Mouse (Mus musculus): ENCODE data around the gene Tmem121b.

DNA sequence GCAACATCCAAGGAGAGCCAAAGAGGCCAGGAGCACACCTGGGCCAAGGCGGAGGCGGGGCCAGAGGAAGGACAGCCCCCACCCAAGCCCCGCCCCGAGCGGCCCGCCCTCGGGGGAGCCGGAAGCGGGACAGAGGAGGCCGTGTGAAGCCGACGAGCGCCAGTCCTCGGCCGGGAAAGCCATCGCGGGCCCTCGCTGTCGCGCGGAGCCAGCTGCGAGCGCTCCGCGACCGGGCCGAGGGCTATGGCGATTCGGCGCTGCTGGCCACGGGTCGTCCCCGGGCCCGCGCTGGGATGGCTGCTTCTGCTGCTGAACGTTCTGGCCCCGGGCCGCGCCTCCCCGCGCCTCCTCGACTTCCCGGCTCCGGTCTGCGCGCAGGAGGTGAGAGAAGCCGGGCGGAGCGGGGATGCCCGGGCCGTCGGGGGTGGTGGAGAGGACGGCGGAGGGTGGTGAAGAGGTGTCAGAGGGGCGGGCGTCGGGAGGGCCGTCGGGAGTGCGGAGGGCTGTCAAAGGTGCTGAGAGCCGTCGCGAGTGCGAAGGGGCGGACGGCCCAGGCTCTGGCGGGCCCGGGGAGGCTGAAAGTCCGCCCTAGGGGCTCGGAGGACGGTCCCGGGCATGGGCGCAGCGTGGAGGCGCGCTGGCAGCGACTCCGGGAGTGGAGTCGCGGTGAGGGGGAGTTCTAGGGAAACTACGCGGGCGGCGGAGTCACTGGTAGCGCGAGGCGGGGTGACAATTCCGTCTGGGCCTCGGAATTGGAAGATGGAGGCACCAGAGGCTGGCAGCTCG, 30.3 kb downstream of the Tmem121b start, which contains the start of gene Il17ra:
- TF ChIP-seq E2F4 (IDR thresholded peaks at IDR 0.05; ENCODE audit: insufficient read depth) (no peak), POLR2A (IDR thresholded peaks at IDR 0.05; ENCODE audit: insufficient read length, low read depth) (peak; percentile 90), USF1 (IDR thresholded peaks at IDR 0.05; ENCODE audit: low read depth) (no peak), TCF12 (IDR thresholded peaks at IDR 0.05; ENCODE audit: insufficient read depth, poor library complexity, severe bottlenecking) (no peak), MYOD1 (IDR thresholded peaks at IDR 0.05; ENCODE audit: control insufficient read depth in 1 of 3, insufficient read length in 2 of 3, low read depth in 2 of 3) (no peak), POLR2AphosphoS2 (IDR thresholded peaks at IDR 0.05; ENCODE audit: insufficient read length, low read depth) (peak; percentile 87), CEBPB (IDR thresholded peaks at IDR 0.05; ENCODE audit: insufficient read depth, poor library complexity, severe bottlenecking) (no peak), SRF (IDR thresholded peaks at IDR 0.05; ENCODE audit: control insufficient read depth, insufficient read length, low read depth) (no peak), REST (IDR thresholded peaks at IDR 0.05; ENCODE audit: insufficient read depth, insufficient read length) (no peak)

Data from myocyte (in vitro differentiated cells).